Mouse (Mus musculus) midbrain, embryonic 15.5 days (tissue): Measurements from ENCODE around the gene Mov10l1. TPM values are rescaled to one million over a fixed set of nuclear protein-coding genes. Genes with fewer than 3 reads are reported as not detected.

Experiments used
- ATAC-seq: fragments of 200-750 bp; cut with Nextera tagmentation; replicated peaks from 2 replicates; pipeline ENCODE4 v1.8.0; 2017; ENCODE audit warnings: moderate TSS enrichment
- H3K27ac ChIP-seq: fragments of 300-500 bp; sonication (generic); 2 replicates; pipeline ENCODE4 v1.5.1; 2015; ENCODE audit warnings: mild to moderate bottlenecking, inconsistent platforms
- H3K27me3 ChIP-seq: fragments of 300-500 bp; sonication (generic); replicated peaks from 2 replicates; pipeline ENCODE4 v1.6.1; 2015; ENCODE audit warnings: inconsistent platforms
- H3K36me3 ChIP-seq: fragments of 300-500 bp; sonication (generic); replicated peaks from 2 replicates; pipeline ENCODE4 v1.6.1; 2015; ENCODE audit warnings: inconsistent platforms
- H3K4me1 ChIP-seq: fragments of 300-500 bp; sonication (generic); 2 replicates; pipeline ENCODE4 v1.6.1; 2015; ENCODE audit warnings: inconsistent platforms
- H3K4me2 ChIP-seq: fragments of 300-500 bp; sonication (generic); 2 replicates; pipeline ENCODE4 v1.6.1; 2015; ENCODE audit warnings: inconsistent platforms, mild to moderate bottlenecking, moderate library complexity
- H3K4me3 ChIP-seq: fragments of 300-500 bp; sonication (generic); 2 replicates; pipeline ENCODE4 v1.5.1; 2015; ENCODE audit warnings: mild to moderate bottlenecking, inconsistent platforms
- H3K9ac ChIP-seq: fragments of 300-500 bp; sonication (generic); 2 replicates; pipeline ENCODE4 v1.6.1; 2015; ENCODE audit warnings: mild to moderate bottlenecking, inconsistent platforms
- H3K9me3 ChIP-seq: fragments of 300-500 bp; sonication (generic); 2 replicates; pipeline ENCODE4 v1.6.1; 2016; ENCODE audit warnings: inconsistent platforms
- whole genome bisulfite sequencing: fragments of 180-500 bp; shearing (Covaris S2); methylation state at CpG from one replicate; pipeline ENCODE4 v1.1.7; 2015; ENCODE audit warnings: mixed read lengths; 5-methylcytosine and 5-hydroxymethylcytosine counted together
- polyA plus RNA-seq: library from polyadenylated mRNA; unstranded; fragments of >200 nt; fragmentation: Nextera tagmentation; extraction: Ambion mirVana; gene quantifications from 2 replicates; pipeline ENCODE4 v1.2.1, GENCODE M21; 2015

Mov10l1 gene
- polyA plus RNA-seq, 1 experiment from 2014 or later: not detected

DNA sequence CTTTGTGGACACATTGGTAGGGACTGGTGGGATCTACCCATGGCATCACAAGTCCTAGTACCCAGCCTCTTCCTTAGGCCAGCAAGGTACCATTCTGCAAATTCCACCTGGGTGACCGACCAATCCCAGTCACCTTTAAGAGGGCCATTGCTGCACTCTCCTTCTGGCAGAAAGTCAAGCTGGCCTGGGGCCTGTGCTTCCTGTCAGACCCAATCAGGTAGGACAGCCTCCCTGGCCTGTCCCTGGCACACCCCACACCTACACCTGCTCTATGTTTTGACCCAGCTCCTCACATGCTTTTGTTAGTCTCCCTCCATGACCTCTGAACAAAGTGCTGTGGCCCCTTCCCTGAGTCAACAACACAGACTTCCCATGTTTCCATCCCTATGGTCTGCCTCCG lies 102.1 kb downstream of the Mov10l1 start:
- Histone ChIP-seq H3K36me3 (peaks cover 36% of the 10 kb centered on the region), H3K4me1 (peaks cover 12% of the 10 kb centered on the region), H3K4me3 (no peak overlapping the region), H3K27ac (no peak overlapping the region), H3K9ac (no peak overlapping the region), H3K4me2 (no peak overlapping the region), H3K9me3 (no peaks in the 10 kb centered on the region), H3K27me3 (no peaks in the 10 kb centered on the region)
- WGBS: 94% methylated on average over 2 of the region's 2 CpGs
- ATAC-seq: no peak

DNA sequence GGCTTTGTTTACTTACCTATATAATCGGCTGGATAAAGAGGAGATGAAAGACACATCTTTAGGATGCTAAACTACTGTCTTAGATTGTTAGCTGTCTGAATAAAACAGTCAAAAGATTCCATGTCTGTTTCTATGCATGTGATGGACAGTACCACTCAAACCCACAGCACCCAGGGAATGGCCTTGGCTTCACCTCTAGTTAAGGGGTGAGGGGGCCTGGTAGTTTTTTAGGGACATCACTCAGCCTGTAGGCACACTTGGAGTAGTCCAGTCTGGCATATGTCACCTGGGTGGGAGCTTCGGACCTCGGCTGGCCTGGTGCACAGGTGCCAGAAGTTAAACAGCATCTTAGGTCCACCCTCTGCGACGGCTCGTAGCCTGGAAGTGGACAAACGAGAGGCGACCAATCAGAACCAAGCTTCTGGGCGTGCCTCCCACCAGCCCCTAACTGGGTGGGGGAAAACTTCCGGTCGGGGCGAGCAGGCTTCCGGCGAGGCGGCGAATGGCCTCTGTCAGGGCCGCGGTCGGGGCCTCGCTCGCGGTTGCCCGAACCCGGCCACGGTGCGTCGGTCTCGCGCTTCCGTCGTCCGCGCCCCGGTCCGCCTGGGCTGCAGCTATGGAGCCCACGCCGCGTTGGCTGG lies 106.0 kb downstream of the Mov10l1 start, which contains the start of gene Selenoo:
Gene Selenoo, plus strand, starts transcription at position 478 of the 641 bp plus-strand sequence.
- 2% methylated on average over 37 of the region's 38 CpGs for WGBS
- H3K4me2 ChIP-seq: peak within 1 kb of the TSS; percentile 80
- peak within 1 kb of the TSS; percentile 87 for H3K27ac ChIP-seq
- H3K36me3 ChIP-seq: peaks cover 34% of the 10 kb centered on the region
- peak within 1 kb of the TSS; percentile 96 for H3K9ac ChIP-seq
- peak within 1 kb of the TSS; percentile 97 for H3K4me3 ChIP-seq
- H3K9me3 ChIP-seq: no peaks in the 10 kb centered on the region
- H3K27me3 ChIP-seq: no peaks in the 10 kb centered on the region
- peak; percentile 93 for ATAC-seq
- peaks cover 22% of the 10 kb centered on the region for H3K4me1 ChIP-seq

DNA sequence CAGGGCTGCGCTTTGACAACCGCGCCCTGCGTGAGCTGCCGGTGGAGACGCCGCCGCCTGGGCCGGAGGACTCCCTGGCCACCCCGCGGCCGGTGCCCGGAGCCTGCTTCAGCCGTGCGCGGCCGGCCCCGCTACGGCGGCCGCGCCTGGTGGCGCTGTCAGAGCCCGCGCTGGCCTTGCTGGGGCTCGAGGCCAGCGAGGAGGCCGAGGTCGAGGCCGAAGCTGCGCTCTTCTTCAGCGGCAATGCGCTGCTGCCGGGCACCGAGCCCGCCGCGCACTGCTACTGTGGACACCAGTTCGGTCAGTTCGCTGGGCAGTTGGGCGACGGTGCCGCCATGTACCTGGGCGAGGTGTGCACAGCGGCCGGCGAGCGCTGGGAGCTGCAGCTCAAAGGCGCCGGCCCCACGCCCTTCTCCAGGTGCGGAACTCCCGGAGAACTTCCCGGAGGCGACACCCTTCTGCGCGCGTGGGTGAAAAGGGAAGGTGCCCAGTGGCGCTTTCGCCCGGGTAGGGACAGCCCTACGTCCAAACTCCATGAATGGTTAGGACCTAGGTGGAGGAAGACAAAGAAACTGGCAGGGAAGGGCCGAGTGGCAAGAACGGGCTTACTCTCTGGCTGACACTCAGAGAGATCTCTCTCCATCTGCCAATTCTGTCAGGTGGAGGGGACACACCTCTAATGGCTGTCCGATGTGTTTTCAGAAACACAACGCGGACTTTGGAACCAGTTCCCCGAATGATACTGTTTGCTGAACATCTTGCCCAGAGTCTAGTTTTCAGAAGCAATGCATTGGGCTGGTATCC lies 106.7 kb downstream of the Mov10l1 start:
- H3K27ac ChIP-seq: peak overlapping the region; percentile 87
- 3% methylated on average over 64 of the region's 68 CpGs for WGBS
- peaks cover 39% of the 10 kb centered on the region for H3K36me3 ChIP-seq
- ATAC-seq: peak; percentile 62
- peak overlapping the region; percentile 80 for H3K4me2 ChIP-seq
- no peaks in the 10 kb centered on the region for H3K9me3 ChIP-seq
- H3K4me1 ChIP-seq: peaks cover 22% of the 10 kb centered on the region
- H3K4me3 ChIP-seq: peak overlapping the region; percentile 97
- H3K9ac ChIP-seq: peak overlapping the region; percentile 96
- H3K27me3 ChIP-seq: no peaks in the 10 kb centered on the region

DNA sequence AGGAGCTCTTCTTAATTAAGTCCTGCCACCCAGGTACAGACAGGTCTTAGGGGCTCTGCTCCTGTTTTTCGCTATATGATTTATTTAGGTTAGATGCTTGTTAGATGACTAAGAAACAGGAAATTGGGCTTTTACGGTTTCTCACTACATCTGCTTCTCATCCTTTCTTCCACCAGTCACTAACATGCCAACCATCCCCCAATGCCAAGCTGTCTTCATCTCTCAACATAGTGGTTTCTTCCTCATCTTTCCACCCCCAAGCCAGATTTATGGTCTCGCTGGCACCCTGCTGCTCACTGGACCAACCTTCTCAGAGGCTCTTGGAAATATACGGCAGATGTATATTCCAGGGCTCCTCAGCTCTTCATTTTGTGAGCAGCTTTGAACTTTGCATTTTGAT lies 108.0 kb downstream of the Mov10l1 start:
- 90% methylated on average over 4 of the region's 4 CpGs for WGBS
- peaks cover 40% of the 10 kb centered on the region for H3K36me3 ChIP-seq
- H3K4me3 ChIP-seq: no peak overlapping the region
- ATAC-seq: no peak
- H3K9ac ChIP-seq: no peak overlapping the region
- H3K4me1 ChIP-seq: peaks cover 22% of the 10 kb centered on the region
- no peaks in the 10 kb centered on the region for H3K27me3 ChIP-seq
- peak overlapping the region; percentile 80; the same call in 1 of the 2 replicates for H3K4me2 ChIP-seq
- H3K9me3 ChIP-seq: no peaks in the 10 kb centered on the region
- H3K27ac ChIP-seq: no peak overlapping the region

DNA sequence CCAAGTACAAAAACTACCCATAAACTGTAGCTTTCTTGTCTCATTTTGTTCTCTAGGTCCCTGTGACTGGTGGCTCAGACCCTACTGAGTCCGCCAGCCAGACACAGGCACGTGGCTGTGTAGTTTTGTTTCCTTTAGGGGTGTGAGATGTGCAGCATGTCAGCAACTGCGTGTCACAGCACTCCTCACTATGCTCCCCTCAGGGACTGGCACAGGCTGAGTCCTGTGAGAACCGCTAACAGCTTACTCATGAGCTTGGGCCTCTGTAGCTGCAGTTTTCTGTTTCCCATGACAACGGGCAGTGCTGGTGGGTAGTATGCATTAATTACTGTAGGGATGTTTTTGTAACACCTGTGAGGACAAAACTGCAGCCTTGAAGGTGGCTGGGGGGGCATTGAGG lies 109.5 kb downstream of the Mov10l1 start:
- Histone ChIP-seq H3K4me2 (no peak overlapping the region), H3K4me1 (peaks cover 22% of the 10 kb centered on the region), H3K4me3 (no peak overlapping the region), H3K9me3 (no peaks in the 10 kb centered on the region), H3K36me3 (peaks cover 42% of the 10 kb centered on the region), H3K9ac (no peak overlapping the region), H3K27ac (no peak overlapping the region), H3K27me3 (no peaks in the 10 kb centered on the region)
- WGBS: 77% methylated on average over 5 of the region's 5 CpGs
- ATAC-seq: no peak

DNA sequence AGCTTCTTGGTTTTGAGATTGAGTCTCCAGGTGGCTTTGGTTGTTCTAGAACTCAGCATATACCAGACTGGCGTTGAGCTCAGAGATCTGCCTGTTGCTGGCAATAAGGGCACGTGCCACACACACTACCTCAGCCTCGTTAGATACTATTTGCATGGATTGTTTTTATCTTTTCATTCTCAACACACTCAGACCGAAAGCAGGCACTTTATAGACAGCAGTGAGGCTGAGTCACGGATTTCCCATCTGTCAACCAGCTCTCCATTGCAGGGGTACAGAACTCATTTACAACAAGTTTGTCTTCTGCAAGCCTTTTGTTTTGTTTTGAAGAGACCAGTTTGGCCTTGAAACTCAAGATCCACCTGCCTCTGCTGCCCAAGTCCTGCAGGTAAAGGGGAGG lies 114.7 kb downstream of the Mov10l1 start:
- H3K4me1 ChIP-seq: no peaks in the 10 kb centered on the region
- H3K9me3 ChIP-seq: no peaks in the 10 kb centered on the region
- no peaks in the 10 kb centered on the region for H3K27me3 ChIP-seq
- peaks cover 92% of the 10 kb centered on the region for H3K36me3 ChIP-seq
- no peak for ATAC-seq
- WGBS: 94% methylated on average over 5 of the region's 5 CpGs
- H3K4me3 ChIP-seq: no peak overlapping the region
- no peak overlapping the region for H3K27ac ChIP-seq
- H3K9ac ChIP-seq: no peak overlapping the region
- H3K4me2 ChIP-seq: no peak overlapping the region

DNA sequence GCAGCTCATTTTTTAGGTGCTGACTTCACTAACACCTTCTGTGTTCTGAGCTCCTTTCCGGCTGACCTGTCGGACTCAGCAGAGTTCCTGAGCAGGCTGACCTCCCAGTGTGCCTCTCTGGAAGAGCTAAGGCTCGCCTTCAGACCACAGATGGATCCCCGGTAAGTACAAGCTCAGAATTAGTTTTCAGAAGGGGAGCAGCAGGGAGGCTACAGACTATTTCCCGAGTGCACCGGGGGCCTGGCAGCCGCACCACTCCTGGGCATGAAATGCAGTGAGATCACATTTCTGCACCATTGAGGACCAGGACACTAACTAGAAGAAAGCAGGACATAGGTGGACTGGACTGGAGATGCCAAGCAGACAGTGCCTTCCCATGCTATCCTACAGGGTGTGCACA lies 115.9 kb downstream of the Mov10l1 start:
- Histone ChIP-seq H3K9me3 (no peaks in the 10 kb centered on the region), H3K4me1 (no peaks in the 10 kb centered on the region), H3K27me3 (no peaks in the 10 kb centered on the region), H3K4me2 (no peak overlapping the region), H3K27ac (no peak overlapping the region), H3K4me3 (no peak overlapping the region), H3K9ac (no peak overlapping the region), H3K36me3 (peaks cover 93% of the 10 kb centered on the region)
- 90% methylated on average over 7 of the region's 7 CpGs for WGBS
- ATAC-seq: no peak

DNA sequence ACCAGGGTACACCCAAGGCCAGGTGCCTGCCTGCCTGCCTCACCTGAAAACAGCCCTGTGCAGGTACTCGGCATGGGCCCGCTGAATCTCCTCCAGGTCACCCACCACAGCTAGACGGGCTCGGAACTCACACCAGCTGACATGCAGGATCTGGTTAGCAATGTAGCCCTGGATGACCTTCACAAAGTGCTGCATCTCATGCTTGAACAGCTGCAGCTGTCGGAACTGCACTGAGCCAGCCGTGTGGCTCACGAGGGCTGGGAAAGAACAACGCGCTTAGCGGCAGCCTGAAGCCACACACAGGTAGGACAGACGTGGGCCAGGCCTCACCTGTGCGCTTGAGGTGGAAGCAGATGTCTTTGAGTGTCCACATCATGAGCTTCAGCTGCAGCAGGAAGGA lies 118.1 kb downstream of the Mov10l1 start:
- no peaks in the 10 kb centered on the region for H3K9me3 ChIP-seq
- no peak for ATAC-seq

DNA sequence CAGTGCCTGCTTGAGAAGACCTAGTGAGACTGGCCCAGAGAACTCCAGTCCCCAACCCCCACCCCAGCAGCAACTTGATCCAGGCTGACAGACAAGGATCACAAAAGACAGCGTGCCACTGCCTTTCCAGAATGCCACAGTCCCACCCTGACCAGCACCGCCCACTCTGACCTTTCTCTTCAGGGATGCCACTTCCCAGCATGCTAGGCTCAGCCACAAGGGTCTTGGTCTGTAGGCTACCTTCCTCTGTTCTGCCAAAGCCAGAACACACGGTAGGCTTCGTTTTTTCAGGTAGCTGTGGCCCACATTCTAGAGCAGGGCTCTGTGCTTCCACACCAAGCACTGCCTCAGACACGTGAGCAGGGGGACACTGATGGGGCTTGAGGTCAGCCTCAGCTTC lies 119.9 kb downstream of the Mov10l1 start:
- no peak for ATAC-seq
- Histone ChIP-seq H3K36me3 (peaks cover 84% of the 10 kb centered on the region), H3K27me3 (no peaks in the 10 kb centered on the region), H3K4me2 (no peak overlapping the region), H3K4me3 (no peak overlapping the region), H3K27ac (no peak overlapping the region), H3K9me3 (no peaks in the 10 kb centered on the region), H3K9ac (no peak overlapping the region), H3K4me1 (no peaks in the 10 kb centered on the region)
- WGBS: 57% methylated on average over 5 of the region's 5 CpGs

More for the DNA sequence above, 118.1 kb downstream of the Mov10l1 start:
- WGBS: 94% methylated on average over 12 of the region's 12 CpGs
- Histone ChIP-seq H3K36me3 (peaks cover 89% of the 10 kb centered on the region), H3K4me3 (no peak overlapping the region), H3K27me3 (no peaks in the 10 kb centered on the region), H3K9ac (no peak overlapping the region), H3K27ac (no peak overlapping the region), H3K4me2 (no peak overlapping the region), H3K4me1 (no peaks in the 10 kb centered on the region)

DNA sequence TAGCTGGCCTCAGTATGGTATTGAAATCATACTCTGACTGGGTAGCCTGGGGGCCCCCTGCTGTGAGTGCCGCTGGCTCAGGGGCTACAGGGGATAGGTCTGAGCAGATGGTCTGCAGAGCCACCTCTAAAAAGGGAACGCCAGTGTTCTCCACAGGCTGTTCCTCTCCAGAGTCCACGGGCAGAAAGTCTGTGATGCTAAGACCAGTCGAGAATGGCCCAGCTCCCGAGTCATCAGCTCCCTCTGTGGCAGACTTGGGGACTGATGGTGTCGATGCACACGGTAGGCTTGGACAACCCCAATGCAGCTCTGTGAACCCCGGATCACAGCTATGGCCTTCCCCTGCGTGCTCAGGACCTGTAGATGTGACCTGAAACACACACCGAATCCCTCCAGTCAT lies 121.2 kb downstream of the Mov10l1 start:
- peaks cover 80% of the 10 kb centered on the region for H3K36me3 ChIP-seq
- no peak overlapping the region for H3K4me3 ChIP-seq
- H3K9me3 ChIP-seq: no peaks in the 10 kb centered on the region
- H3K9ac ChIP-seq: no peak overlapping the region
- 85% methylated on average over 10 of the region's 10 CpGs for WGBS
- H3K4me1 ChIP-seq: no peaks in the 10 kb centered on the region
- no peak for ATAC-seq
- no peak overlapping the region for H3K27ac ChIP-seq
- no peaks in the 10 kb centered on the region for H3K27me3 ChIP-seq
- no peak overlapping the region for H3K4me2 ChIP-seq

DNA sequence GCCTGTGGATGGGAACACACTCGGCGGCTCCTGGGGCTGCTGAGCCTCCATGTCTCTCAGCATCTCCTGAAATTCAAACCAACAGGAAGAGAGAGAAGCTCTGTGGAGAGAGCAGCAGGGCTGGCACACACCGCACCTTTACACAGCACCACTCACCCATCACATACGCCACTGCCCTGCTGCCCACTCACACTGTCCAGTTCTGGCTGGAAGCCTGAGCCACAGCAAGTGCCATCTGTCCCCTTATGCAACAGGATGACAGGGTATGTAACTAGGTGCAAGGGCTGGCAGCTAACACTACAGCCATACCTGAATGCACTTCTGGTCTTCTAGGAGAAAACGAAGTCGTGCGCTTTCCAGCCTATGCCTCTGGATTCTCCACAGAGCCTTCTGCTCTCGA lies 121.7 kb downstream of the Mov10l1 start:
- ATAC-seq: no peak
- H3K4me1 ChIP-seq: no peaks in the 10 kb centered on the region
- no peak overlapping the region for H3K4me2 ChIP-seq
- H3K27me3 ChIP-seq: no peaks in the 10 kb centered on the region
- no peak overlapping the region for H3K4me3 ChIP-seq
- no peak overlapping the region for H3K9ac ChIP-seq
- H3K27ac ChIP-seq: no peak overlapping the region
- H3K36me3 ChIP-seq: peaks cover 80% of the 10 kb centered on the region
- 96% methylated on average over 8 of the region's 8 CpGs for WGBS
- H3K9me3 ChIP-seq: no peaks in the 10 kb centered on the region
